Mouse (Mus musculus) small intestine, adult 2 months (tissue): Measurements from ENCODE around the gene Psmg1.

Experiments
- CTCF ChIP-seq: fragments of 200-500 bp; IDR thresholded peaks from 2 replicates; pipeline ENCODE4 v1.5.1; 2012; ENCODE audit warnings: low read depth, mild to moderate bottlenecking, control low read depth, inconsistent platforms, low read length, moderate library complexity, mixed read lengths; ENCODE audit not compliant: insufficient replicate concordance, insufficient read length; ENCODE audit errors: extremely low read depth
- POLR2A ChIP-seq: fragments of 200-500 bp; IDR thresholded peaks from 2 replicates; pipeline ENCODE4 v1.6.1; 2012; ENCODE audit warnings: low read depth, mild to moderate bottlenecking, control low read depth, inconsistent platforms, low read length, moderate library complexity

- TF ChIP-seq CTCF: no peak
- no peak for TF ChIP-seq POLR2A
Observed at GRCm38 (mm10) chr16:95958080-95958479, 32.7 kb downstream of the Psmg1 start.
